Mouse (Mus musculus) G1E (cell line): ENCODE measurements around the gene Mllt6. TPM values are rescaled to one million over a fixed set of nuclear protein-coding genes. Genes with fewer than 3 reads are reported as not detected.
A peak's percentile ranks its signal among the peaks of the same experiment; 100 is the strongest.
"Not testable (repeated sequence)": the region's sequence is repeated elsewhere in the genome, so short reads cannot be mapped to it uniquely, and the experiment has no call there.

Experiments
- ATAC-seq: 2 replicates; pipeline ENCODE4 v1.8.0; 2016; ENCODE audit warnings: mild to moderate bottlenecking; ENCODE audit not compliant: insufficient number of reproducible peaks, poor library complexity, low FRiP score, severe bottlenecking; ENCODE audit errors: extremely low read depth
- DNase-seq: peaks from one replicate; pipeline ENCODE4 v3.0.0; 2012; ENCODE audit warnings: low spot score
- H3K27me3 ChIP-seq: 2 replicates; pipeline ENCODE4 v1.6.1; 2012; ENCODE audit warnings: mild to moderate bottlenecking, low read length, inconsistent platforms; ENCODE audit not compliant: insufficient read depth
- H3K36me3 ChIP-seq: replicated peaks from 2 replicates; pipeline ENCODE3; 2012; ENCODE audit warnings: mild to moderate bottlenecking, inconsistent platforms
- H3K4me1 ChIP-seq: 2 replicates; pipeline ENCODE4 v1.6.1; 2012; ENCODE audit warnings: low read depth, low read length, inconsistent platforms, mixed read lengths; ENCODE audit not compliant: insufficient read depth
- H3K4me3 ChIP-seq: 2 replicates; pipeline ENCODE4 v1.5.1; 2012; ENCODE audit warnings: low read depth, mild to moderate bottlenecking, inconsistent platforms, low read length, moderate library complexity, mixed read lengths
- H3K9me3 ChIP-seq: replicated peaks from 2 replicates; pipeline ENCODE4 v1.6.1; 2012; ENCODE audit warnings: inconsistent platforms
- CTCF ChIP-seq: IDR thresholded peaks from 2 replicates; pipeline ENCODE4 v1.5.1; 2012; ENCODE audit warnings: low read depth, low read length, inconsistent platforms, mixed read lengths
- GATA1 ChIP-seq: IDR thresholded peaks from 2 replicates; pipeline ENCODE4 v1.6.1; 2012; ENCODE audit warnings: borderline replicate concordance, low read length, inconsistent platforms, mixed read lengths
- GATA2 ChIP-seq: IDR thresholded peaks from 2 replicates; pipeline ENCODE4 v1.6.1; 2012; ENCODE audit warnings: low read depth, low read length, inconsistent platforms, borderline replicate concordance
- POLR2AphosphoS5 ChIP-seq: IDR thresholded peaks from 2 replicates; pipeline ENCODE4 v1.6.1; 2012; ENCODE audit warnings: low read depth, low read length, inconsistent platforms; ENCODE audit not compliant: insufficient replicate concordance
- TAL1 ChIP-seq: conservative IDR thresholded peaks from 2 replicates; pipeline ENCODE4 v1.6.1; 2012; ENCODE audit warnings: low read depth, low read length, inconsistent platforms, mixed read lengths
- polyA plus RNA-seq: library from polyadenylated mRNA; stranded (reverse); fragments of >175 nt; gene quantifications from 2 replicates; pipeline ENCODE4 v1.2.3, GENCODE M21; 2012
- total RNA-seq, 2 experiments: library from RNA; stranded (forward) in 1 of 2; stranded (reverse) in 1 of 2; fragments of 200-1000 nt in 1 of 2; fragments of >200 nt in 1 of 2; fragmentation: Nextera tagmentation in 1 of 2; gene quantifications; 2 replicates each; pipeline ENCODE4 v1.2.3; 2014 to 2017

Gene Mllt6
- total and polyA plus RNA-seq, 3 experiments = 10.9 to 38.3 (median 16.5) TPM

- ATAC-seq (no peak), DNase-seq (no peak)
- no peaks in the 10 kb centered on the region for H3K36me3 ChIP-seq
- H3K4me1 ChIP-seq = no peaks in the 10 kb centered on the region; the same call in 1 of the 2 replicates
- H3K4me3 ChIP-seq = no peak overlapping the region
- peaks cover 4% of the 10 kb centered on the region; the same call in 1 of the 2 replicates for H3K9me3 ChIP-seq
- H3K27me3 ChIP-seq = 0 out of 2 replicates have a peak, but pooled peaks cover 5% of the 10 kb centered on the region
- TF ChIP-seq TAL1 = no peak
- no peak for TF ChIP-seq GATA1
- no peak for TF ChIP-seq POLR2AphosphoS5
- TF ChIP-seq GATA2 = no peak
These were observed 19.7 kb upstream of the Mllt6 start for GRCm38 (mm10) chr11:97643380-97644055.

- ATAC-seq (no peak), DNase-seq (no peak)
- TF ChIP-seq GATA1 = no peak
- TF ChIP-seq GATA2 = no peak
- TF ChIP-seq TAL1 = no peak
- peak; percentile 47; the same call in 1 of the 2 replicates for TF ChIP-seq CTCF
- H3K9me3 ChIP-seq = peaks cover 4% of the 10 kb centered on the region; the same call in 1 of the 2 replicates
- peaks cover 8% of the 10 kb centered on the region; the same call in 1 of the 2 replicates for H3K27me3 ChIP-seq
- no peaks in the 10 kb centered on the region for H3K36me3 ChIP-seq
- H3K4me3 ChIP-seq = no peak overlapping the region
- no peaks in the 10 kb centered on the region; the same call in 1 of the 2 replicates for H3K4me1 ChIP-seq
These were observed 18.4 kb upstream of the Mllt6 start for GRCm38 (mm10) chr11:97644834-97645233.

- not testable (repeated sequence) for H3K4me3 ChIP-seq, DNase-seq, H3K36me3 ChIP-seq, ATAC-seq, H3K4me1 ChIP-seq, H3K9me3 ChIP-seq
- peaks cover 13% of the 10 kb centered on the region for H3K27me3 ChIP-seq
These were observed 14.7 kb upstream of the Mllt6 start for GRCm38 (mm10) chr11:97648541-97648940.

- peaks cover 17% of the 10 kb centered on the region for H3K27me3 ChIP-seq
- ATAC-seq (no peak), DNase-seq (no peak)
- H3K4me1 ChIP-seq = no peaks in the 10 kb centered on the region
- H3K4me3 ChIP-seq = no peak overlapping the region
- H3K9me3 ChIP-seq = no peaks in the 10 kb centered on the region
- H3K36me3 ChIP-seq = no peaks in the 10 kb centered on the region
- TF ChIP-seq GATA1 (no peak), POLR2AphosphoS5 (no peak), TAL1 (no peak), GATA2 (no peak), CTCF (no peak)
These were observed 12.9 kb upstream of the Mllt6 start for GRCm38 (mm10) chr11:97650341-97650740.

GRCm38 (mm10) chr11:97653376-97653775 lies 9.8 kb upstream of the Mllt6 start:
- Histone ChIP-seq H3K27me3 (peaks cover 22% of the 10 kb centered on the region), H3K36me3 (peaks cover 14% of the 10 kb centered on the region)
- H3K9me3 ChIP-seq, DNase-seq, H3K4me1 ChIP-seq, ATAC-seq, H3K4me3 ChIP-seq: not testable (repeated sequence)

- DNase-seq (no peak), ATAC-seq (no peak)
- peaks cover 8% of the 10 kb centered on the region for H3K4me1 ChIP-seq
- H3K36me3 ChIP-seq = peaks cover 18% of the 10 kb centered on the region
- no peak overlapping the region for H3K4me3 ChIP-seq
- H3K9me3 ChIP-seq = no peaks in the 10 kb centered on the region
- peaks cover 24% of the 10 kb centered on the region for H3K27me3 ChIP-seq
- TF ChIP-seq GATA1 = no peak
- no peak for TF ChIP-seq CTCF
- no peak for TF ChIP-seq GATA2
- TF ChIP-seq TAL1 = no peak
- no peak for TF ChIP-seq POLR2AphosphoS5
These were observed 9.0 kb upstream of the Mllt6 start for GRCm38 (mm10) chr11:97654210-97654609.
